Mouse (Mus musculus) heart, adult 2 months (tissue): ENCODE measurements at regions not wholly inside any gene's neighbourhood (a gene's known extent, or its start where the extent isn't known, plus 50 kb on each side); places are given as distances from the start of the nearest gene placed in this dataset.

Experiments used
- CTCF ChIP-seq: fragments of 200-600 bp; IDR thresholded peaks from 2 replicates; pipeline ENCODE4 v1.8.1; 2022; ENCODE audit warnings: antibody characterized with exemption, mild to moderate bottlenecking, moderate library complexity
- POLR2A ChIP-seq: fragments of 200-500 bp; IDR thresholded peaks from 2 replicates; pipeline ENCODE4 v1.6.1; 2011; ENCODE audit warnings: mild to moderate bottlenecking, low read depth, low read length, control low read depth; ENCODE audit not compliant: insufficient read depth

DNA sequence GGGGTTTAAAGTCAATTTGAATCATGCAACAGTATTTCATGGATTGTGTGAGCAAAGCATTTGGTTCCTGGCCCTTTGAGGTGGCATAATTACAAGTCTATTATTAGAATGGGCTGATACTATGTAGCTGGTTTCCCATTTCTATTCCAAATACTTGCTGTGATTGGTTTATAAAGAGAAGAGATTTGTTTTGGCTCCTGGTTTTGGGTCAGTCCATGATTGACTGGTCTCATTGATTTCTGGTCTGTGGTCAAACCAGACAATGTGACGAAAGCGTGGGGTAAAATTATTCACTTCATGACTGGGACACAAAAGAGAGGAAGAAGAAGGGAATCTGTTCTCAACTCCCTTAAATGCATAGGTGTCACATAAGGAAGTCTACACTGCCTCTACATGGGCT lies 147.0 kb upstream of the Dlgap1 start:
- TF ChIP-seq CTCF = no peak
- no peak for TF ChIP-seq POLR2A
